Mouse (Mus musculus) myocyte (in vitro differentiated cells): ENCODE measurements around the gene Pi4kb. TPM values are rescaled to one million over a fixed set of nuclear protein-coding genes. Genes with fewer than 3 reads are reported as not detected.

Source experiments
- H3K27me3 ChIP-seq: one replicate; pipeline ENCODE4 v1.6.1; 2011; ENCODE audit not compliant: control insufficient read depth, insufficient read depth, insufficient read length
- H3K36me3 ChIP-seq: one replicate; pipeline ENCODE4 v1.6.1; 2011; ENCODE audit not compliant: control insufficient read depth, insufficient read depth
- H3K4me2 ChIP-seq: one replicate; pipeline ENCODE4 v1.6.1; 2011; ENCODE audit warnings: low read depth, control low read depth
- H3K4me3 ChIP-seq: one replicate; pipeline ENCODE4 v1.5.1; 2011; ENCODE audit warnings: mild to moderate bottlenecking, control low read depth, moderate library complexity
- H3K79me2 ChIP-seq: one replicate; pipeline ENCODE4 v1.6.1; 2011; ENCODE audit not compliant: control insufficient read depth, insufficient read depth
- H3ac ChIP-seq: one replicate; pipeline ENCODE4 v1.6.1; 2011; ENCODE audit not compliant: control insufficient read depth, insufficient read length
- CEBPB ChIP-seq: IDR thresholded peaks from 2 replicates; pipeline ENCODE4 v1.6.1; 2011; ENCODE audit warnings: mild to moderate bottlenecking, moderate library complexity; ENCODE audit not compliant: poor library complexity, insufficient read depth, severe bottlenecking
- E2F4 ChIP-seq: IDR thresholded peaks from one replicate; pipeline ENCODE4 v1.6.1; 2011; ENCODE audit warnings: mild to moderate bottlenecking, control low read depth, moderate library complexity; ENCODE audit not compliant: insufficient read depth
- MAX ChIP-seq: IDR thresholded peaks from one replicate; pipeline ENCODE4 v1.6.1; 2011; ENCODE audit warnings: low read depth, mild to moderate bottlenecking, control low read depth
- MYOD1 ChIP-seq, 3 experiments: IDR thresholded peaks; one replicate each; pipeline ENCODE4 v1.6.1; 2011; ENCODE audit warnings: control low read depth in 2 of 3, low read depth in 2 of 3, mild to moderate bottlenecking in 2 of 3, moderate library complexity in 1 of 3; ENCODE audit not compliant: insufficient read length in 2 of 3, control insufficient read depth in 1 of 3
- MYOG ChIP-seq, 3 experiments: IDR thresholded peaks; one replicate each; pipeline ENCODE4 v1.6.1; 2011; ENCODE audit warnings: control low read depth in 2 of 3, low read depth in 2 of 3, mild to moderate bottlenecking in 2 of 3; ENCODE audit not compliant: insufficient read length in 2 of 3, control insufficient read depth in 1 of 3, insufficient read depth in 1 of 3
- POLR2A ChIP-seq: IDR thresholded peaks from one replicate; pipeline ENCODE4 v1.6.1; 2011; ENCODE audit warnings: low read depth, mild to moderate bottlenecking, control low read depth, moderate library complexity; ENCODE audit not compliant: insufficient read length
- POLR2AphosphoS2 ChIP-seq: IDR thresholded peaks from one replicate; pipeline ENCODE4 v1.6.1; 2011; ENCODE audit warnings: low read depth, control low read depth; ENCODE audit not compliant: insufficient read length
- REST ChIP-seq: IDR thresholded peaks from one replicate; pipeline ENCODE4 v1.6.1; 2011; ENCODE audit warnings: mild to moderate bottlenecking, control low read depth, moderate library complexity; ENCODE audit not compliant: insufficient read depth, insufficient read length
- SRF ChIP-seq: IDR thresholded peaks from one replicate; pipeline ENCODE4 v1.6.1; 2011; ENCODE audit warnings: low read depth; ENCODE audit not compliant: control insufficient read depth, insufficient read length
- TCF12 ChIP-seq: IDR thresholded peaks from one replicate; pipeline ENCODE4 v1.6.1; 2011; ENCODE audit warnings: mild to moderate bottlenecking, control low read depth; ENCODE audit not compliant: poor library complexity, insufficient read depth, severe bottlenecking
- TCF3 ChIP-seq: IDR thresholded peaks from one replicate; pipeline ENCODE4 v1.6.1; 2011; ENCODE audit warnings: low read depth, control low read depth; ENCODE audit not compliant: insufficient read length
- USF1 ChIP-seq: IDR thresholded peaks from one replicate; pipeline ENCODE4 v1.6.1; 2011; ENCODE audit warnings: low read depth, mild to moderate bottlenecking, control low read depth, moderate library complexity
- polyA plus RNA-seq: library from polyadenylated mRNA; unstranded; fragments of >200 nt; fragmentation: generic; extraction: Trizol; gene quantifications from one replicate; pipeline ENCODE4 v1.2.1, GENCODE M21; 2012; ENCODE audit warnings: missing spikeins

The Pi4kb gene
- polyA plus RNA-seq, 1 experiment = 44.9 TPM

GRCm38 (mm10) chr3:94989159-94989761 lies 14.7 kb downstream of the Pi4kb start:
- H3K27me3 ChIP-seq = no peaks in the 10 kb centered on the region
- TF ChIP-seq POLR2AphosphoS2 (no peak), TCF3 (no peak), USF1 (no peak), MYOD1 (IDR thresholded peaks at IDR 0.05; ENCODE audit: control insufficient read depth in 1 of 3, insufficient read length in 2 of 3, low read depth in 2 of 3) (peak; percentile 50 to 88 (median 81)), MYOG (IDR thresholded peaks at IDR 0.05; ENCODE audit: control insufficient read depth in 1 of 3, insufficient read depth in 1 of 3, insufficient read length in 2 of 3, low read depth in 2 of 3) (peak in 2 of 3 experiments; percentile 28 to 77), TCF12 (peak; percentile 30)
- peak overlapping the region; percentile 51 for H3K4me2 ChIP-seq
- no peak overlapping the region for H3ac ChIP-seq
- H3K36me3 ChIP-seq = peaks cover 13% of the 10 kb centered on the region
- no peaks in the 10 kb centered on the region for H3K79me2 ChIP-seq
- H3K4me3 ChIP-seq = no peak overlapping the region

GRCm38 (mm10) chr3:94996946-94997345 lies 22.4 kb downstream of the Pi4kb start:
- Histone ChIP-seq H3K4me2 (no peak overlapping the region), H3K79me2 (no peaks in the 10 kb centered on the region), H3K27me3 (no peaks in the 10 kb centered on the region), H3ac (no peak overlapping the region), H3K36me3 (peaks cover 50% of the 10 kb centered on the region), H3K4me3 (no peak overlapping the region)
- no peak for TF ChIP-seq MAX
- no peak for TF ChIP-seq TCF3
- TF ChIP-seq MYOD1 (IDR thresholded peaks at IDR 0.05; ENCODE audit: control insufficient read depth in 1 of 3, insufficient read length in 2 of 3, low read depth in 2 of 3) = no peak
- TF ChIP-seq POLR2A = no peak
- TF ChIP-seq SRF = no peak
- no peak for TF ChIP-seq MYOG (IDR thresholded peaks at IDR 0.05; ENCODE audit: control insufficient read depth in 1 of 3, insufficient read depth in 1 of 3, insufficient read length in 2 of 3, low read depth in 2 of 3)
- TF ChIP-seq USF1 = no peak
- no peak for TF ChIP-seq REST
- no peak for TF ChIP-seq TCF12
- no peak for TF ChIP-seq CEBPB
- no peak for TF ChIP-seq E2F4
- no peak for TF ChIP-seq POLR2AphosphoS2

DNA sequence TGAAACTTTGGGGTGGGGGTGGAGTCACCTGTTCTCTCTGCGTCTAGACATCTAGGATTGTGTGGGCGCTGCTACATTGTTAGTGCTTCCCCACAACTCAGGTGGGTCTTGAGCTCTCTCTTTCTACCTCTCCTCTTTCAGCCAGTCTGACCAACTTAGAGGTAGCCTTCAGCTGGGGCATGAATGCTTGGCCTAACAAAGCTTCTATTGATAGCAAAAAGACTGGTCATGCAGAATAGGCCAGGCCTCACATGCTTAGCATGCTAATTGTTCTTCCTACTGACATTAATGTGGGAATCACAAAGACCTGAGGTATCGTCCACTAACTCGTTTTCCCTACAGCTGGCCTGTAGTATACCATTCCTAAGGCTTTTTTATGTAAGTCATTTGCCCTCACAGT lies 28.0 kb downstream of the Pi4kb start:
- Histone ChIP-seq H3K79me2 (no peaks in the 10 kb centered on the region), H3ac (no peak overlapping the region), H3K4me3 (no peak overlapping the region), H3K27me3 (no peaks in the 10 kb centered on the region), H3K36me3 (peaks cover 31% of the 10 kb centered on the region), H3K4me2 (no peak overlapping the region)
- TF ChIP-seq USF1 = no peak
- TF ChIP-seq POLR2AphosphoS2 = peak; percentile 14
- no peak for TF ChIP-seq REST
- TF ChIP-seq TCF3 = no peak

DNA sequence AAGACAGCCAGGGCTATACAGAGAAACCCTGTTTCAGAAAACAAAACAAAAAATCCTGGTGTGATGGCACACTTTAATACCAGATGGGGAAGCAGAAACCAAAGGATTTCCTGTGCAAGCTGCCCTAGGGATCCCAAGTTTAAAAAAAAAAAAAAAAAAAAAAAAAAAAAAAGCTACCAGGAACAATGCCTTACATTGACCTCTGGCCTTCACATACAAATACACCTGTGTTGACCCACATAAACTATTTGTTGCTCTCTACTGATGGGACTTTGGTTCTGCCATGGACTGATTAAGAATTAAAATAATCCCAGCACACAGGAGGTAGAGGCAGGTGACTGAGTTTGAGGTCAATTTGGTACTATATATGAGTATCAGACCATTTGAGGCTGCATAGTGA lies 28.7 kb downstream of the Pi4kb start:
- Histone ChIP-seq H3K36me3 (peaks cover 26% of the 10 kb centered on the region), H3K4me2 (no peak overlapping the region), H3K4me3 (no peak overlapping the region), H3ac (no peak overlapping the region), H3K79me2 (no peaks in the 10 kb centered on the region), H3K27me3 (no peaks in the 10 kb centered on the region)
- TF ChIP-seq MYOG (IDR thresholded peaks at IDR 0.05; ENCODE audit: control insufficient read depth in 1 of 3, insufficient read depth in 1 of 3, insufficient read length in 2 of 3, low read depth in 2 of 3) (no peak), POLR2AphosphoS2 (no peak), TCF3 (no peak), SRF (no peak), POLR2A (no peak), CEBPB (no peak)

GRCm38 (mm10) chr3:95005651-95006050 lies 31.1 kb downstream of the Pi4kb start:
- Histone ChIP-seq H3K36me3 (peaks cover 19% of the 10 kb centered on the region), H3K4me3 (no peak overlapping the region), H3K79me2 (no peaks in the 10 kb centered on the region), H3K4me2 (no peak overlapping the region), H3ac (no peak overlapping the region), H3K27me3 (no peaks in the 10 kb centered on the region)
- no peak for TF ChIP-seq TCF12
- TF ChIP-seq MYOG (IDR thresholded peaks at IDR 0.05; ENCODE audit: control insufficient read depth in 1 of 3, insufficient read depth in 1 of 3, insufficient read length in 2 of 3, low read depth in 2 of 3) = peak in 2 of 3 experiments; percentile 71 to 88
- peak in 2 of 3 experiments; percentile 73 to 83 for TF ChIP-seq MYOD1 (IDR thresholded peaks at IDR 0.05; ENCODE audit: control insufficient read depth in 1 of 3, insufficient read length in 2 of 3, low read depth in 2 of 3)
- TF ChIP-seq MAX = no peak
- peak; percentile 44 for TF ChIP-seq TCF3
- no peak for TF ChIP-seq POLR2A
